Mouse (Mus musculus): ENCODE data around the gene Mcrs1. TPM values are rescaled to one million over a fixed set of nuclear protein-coding genes. Genes with fewer than 3 reads are reported as not detected.

Mcrs1 gene
- polyA plus RNA-seq, 1 experiment from 2014 or later: 146 TPM

DNA sequence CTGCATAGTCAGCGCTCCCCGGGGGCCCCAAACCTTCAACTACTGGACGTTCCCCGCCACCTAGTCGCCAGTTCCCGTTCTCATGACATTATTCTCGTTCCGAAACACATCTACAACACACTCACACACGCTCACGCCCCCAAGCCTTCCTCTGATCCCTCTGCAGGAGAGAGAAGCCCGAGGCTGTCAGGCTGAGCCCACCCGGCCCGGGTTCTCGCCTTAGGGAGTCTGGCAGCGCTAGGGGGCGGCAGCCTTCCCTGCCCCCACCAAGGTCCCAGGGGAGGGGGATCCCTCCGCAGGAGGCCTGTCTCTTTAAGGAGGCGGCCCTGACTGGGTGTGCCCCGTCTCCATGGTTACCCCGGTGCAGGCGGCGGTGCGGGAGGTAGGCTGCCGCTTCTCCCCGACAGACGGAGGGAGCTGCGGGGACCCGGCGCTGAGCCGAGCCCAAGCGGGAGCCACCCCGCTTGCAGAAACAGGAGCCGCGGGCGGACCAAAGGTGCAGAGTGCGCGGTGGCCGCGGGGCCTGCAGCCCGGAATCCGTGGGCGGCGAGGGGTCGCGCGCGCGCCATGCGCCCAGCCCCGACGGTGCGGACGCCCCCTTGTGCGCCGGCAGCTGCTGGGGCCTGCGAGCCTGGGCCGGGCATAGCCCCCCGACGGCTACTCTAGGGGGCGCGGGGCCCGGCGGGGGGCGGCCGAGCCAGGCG is 27.4 kb downstream of the Mcrs1 start, which contains the start of gene Kcnh3:
Kcnh3 (plus strand) TSS at position 654 of the 704 bp plus-strand sequence.
- Histone ChIP-seq H3K27ac (ENCODE audit: low read depth) (no peak within 1 kb of the TSS), H3K36me3 (ENCODE audit: control insufficient read depth, insufficient read depth, low read length) (no peaks in the 10 kb centered on the region), H3K4me2 (ENCODE audit: low read length) (peak within 1 kb of the TSS; percentile 65), H3K9me3 (ENCODE audit: control insufficient read depth, low read length) (no peaks in the 10 kb centered on the region), H3K4me3 (ENCODE audit: low read depth, low read length) (peak within 1 kb of the TSS; percentile 45), H3K9ac (ENCODE audit: low read length) (0 out of 2 replicates have a peak within 1 kb of the TSS, but pooled peaks have one; percentile 7), H3K4me1 (replicated peaks; ENCODE audit: control insufficient read depth, insufficient read depth, low read length) (peaks cover 19% of the 10 kb centered on the region), H3K27me3 (replicated peaks; ENCODE audit: control insufficient read depth, insufficient read depth, low read length) (peaks cover 94% of the 10 kb centered on the region)
- DNase-seq (ENCODE audit: low spot score): peak; percentile 83
- peak; percentile 48; the same call in 1 of the 2 replicates for ATAC-seq (replicated peaks; ENCODE audit: low FRiP score, low TSS enrichment, low read depth)
- under 1% methylated on average over 66 of the region's 66 CpGs for whole genome bisulfite sequencing

DNA sequence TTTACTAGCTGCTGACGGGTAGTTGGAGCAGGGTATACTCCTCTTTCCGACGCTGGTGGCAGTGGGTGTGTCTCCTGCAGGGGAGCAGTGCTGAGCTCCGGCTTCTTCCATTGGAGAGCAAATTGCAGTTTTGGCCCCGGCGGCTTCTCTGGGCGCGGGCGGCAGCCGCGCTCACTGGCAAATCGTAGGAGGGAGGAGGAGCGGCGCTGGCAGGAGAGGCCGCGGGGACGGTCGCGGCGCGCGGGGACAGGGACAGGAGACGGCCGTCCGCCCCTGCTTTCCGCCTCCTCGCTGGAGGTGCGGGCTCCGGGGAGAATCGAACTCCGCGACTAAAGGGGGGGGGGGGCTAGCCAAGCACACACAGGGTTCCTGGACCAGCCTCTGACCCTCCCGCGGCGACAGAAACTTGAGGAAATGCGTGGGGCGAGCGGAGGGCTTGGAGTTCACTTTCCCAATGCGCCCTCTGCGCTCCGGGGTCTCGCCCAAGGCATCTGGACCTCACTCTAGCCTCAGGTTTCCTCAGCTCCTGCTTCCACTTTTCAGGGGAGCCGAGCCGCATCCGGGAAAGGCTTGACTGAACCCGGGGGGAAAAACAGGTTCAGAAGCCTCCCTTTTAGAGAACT is 28.1 kb downstream of the Mcrs1 start:
- ATAC-seq (replicated peaks; ENCODE audit: low FRiP score, low TSS enrichment, low read depth) (no peak), DNase-seq (ENCODE audit: low spot score) (no peak)
- H3K9ac ChIP-seq (ENCODE audit: low read length): no peak overlapping the region

DNA sequence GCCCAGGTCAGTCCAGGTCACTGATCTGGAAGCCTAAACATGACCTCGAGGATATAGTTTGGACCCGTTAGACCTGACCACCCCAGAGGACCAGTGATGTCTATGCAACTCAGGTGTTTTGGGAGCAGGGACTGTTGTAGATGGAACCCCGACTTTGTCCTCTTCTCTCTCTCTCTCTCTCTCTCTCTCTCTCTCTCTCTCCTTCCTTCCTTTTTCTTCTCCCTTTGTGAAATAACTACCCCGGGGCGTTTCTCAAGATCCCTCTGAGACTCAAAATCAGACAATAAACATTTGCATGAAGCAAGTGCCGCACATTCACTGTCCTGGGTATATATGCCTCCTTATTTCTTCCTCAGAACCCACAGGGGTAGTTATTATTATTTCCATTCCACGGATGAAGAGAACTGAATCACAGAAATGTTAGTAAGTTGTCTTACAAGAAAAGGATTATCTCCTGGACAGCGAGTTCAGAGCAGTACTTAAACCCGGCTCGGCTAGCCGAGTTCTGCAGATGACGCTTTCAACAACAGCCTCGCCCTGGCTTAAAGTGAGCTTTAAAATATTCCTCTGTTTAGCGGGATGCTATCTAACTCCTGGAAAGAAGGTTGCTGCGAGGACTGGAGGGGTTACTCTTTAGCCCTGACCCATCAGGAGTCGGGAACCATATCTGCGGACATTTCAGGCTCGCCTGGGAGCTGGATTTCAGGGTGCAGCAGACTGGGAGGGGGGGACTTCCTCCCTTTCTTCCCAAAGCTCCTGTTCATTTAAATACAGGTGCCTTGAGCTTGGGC is 28.8 kb downstream of the Mcrs1 start:
- Histone ChIP-seq H3K27ac (ENCODE audit: low read depth) (no peak overlapping the region), H3K9me3 (ENCODE audit: control insufficient read depth, low read length) (no peaks in the 10 kb centered on the region), H3K27me3 (replicated peaks; ENCODE audit: control insufficient read depth, insufficient read depth, low read length) (peaks cover 85% of the 10 kb centered on the region), H3K36me3 (ENCODE audit: control insufficient read depth, insufficient read depth, low read length) (no peaks in the 10 kb centered on the region), H3K9ac (ENCODE audit: low read length) (no peak overlapping the region), H3K4me1 (replicated peaks; ENCODE audit: control insufficient read depth, insufficient read depth, low read length) (peaks cover 19% of the 10 kb centered on the region), H3K4me3 (ENCODE audit: low read depth, low read length) (peak overlapping the region; percentile 45), H3K4me2 (ENCODE audit: low read length) (peak overlapping the region; percentile 65)
- 7% methylated on average over 18 of the region's 18 CpGs for WGBS
- ATAC-seq (replicated peaks; ENCODE audit: low FRiP score, low TSS enrichment, low read depth) (no peak), DNase-seq (ENCODE audit: low spot score) (peak; percentile 75)

More for the DNA sequence above, 28.1 kb downstream of the Mcrs1 start:
- Histone ChIP-seq H3K27ac (ENCODE audit: low read depth) (no peak overlapping the region), H3K9me3 (ENCODE audit: control insufficient read depth, low read length) (no peaks in the 10 kb centered on the region), H3K36me3 (ENCODE audit: control insufficient read depth, insufficient read depth, low read length) (no peaks in the 10 kb centered on the region), H3K4me3 (ENCODE audit: low read depth, low read length) (peak overlapping the region; percentile 45), H3K4me2 (ENCODE audit: low read length) (peak overlapping the region; percentile 65), H3K27me3 (replicated peaks; ENCODE audit: control insufficient read depth, insufficient read depth, low read length) (peaks cover 91% of the 10 kb centered on the region), H3K4me1 (replicated peaks; ENCODE audit: control insufficient read depth, insufficient read depth, low read length) (peaks cover 19% of the 10 kb centered on the region)
- WGBS: under 1% methylated on average over 46 of the region's 46 CpGs

DNA sequence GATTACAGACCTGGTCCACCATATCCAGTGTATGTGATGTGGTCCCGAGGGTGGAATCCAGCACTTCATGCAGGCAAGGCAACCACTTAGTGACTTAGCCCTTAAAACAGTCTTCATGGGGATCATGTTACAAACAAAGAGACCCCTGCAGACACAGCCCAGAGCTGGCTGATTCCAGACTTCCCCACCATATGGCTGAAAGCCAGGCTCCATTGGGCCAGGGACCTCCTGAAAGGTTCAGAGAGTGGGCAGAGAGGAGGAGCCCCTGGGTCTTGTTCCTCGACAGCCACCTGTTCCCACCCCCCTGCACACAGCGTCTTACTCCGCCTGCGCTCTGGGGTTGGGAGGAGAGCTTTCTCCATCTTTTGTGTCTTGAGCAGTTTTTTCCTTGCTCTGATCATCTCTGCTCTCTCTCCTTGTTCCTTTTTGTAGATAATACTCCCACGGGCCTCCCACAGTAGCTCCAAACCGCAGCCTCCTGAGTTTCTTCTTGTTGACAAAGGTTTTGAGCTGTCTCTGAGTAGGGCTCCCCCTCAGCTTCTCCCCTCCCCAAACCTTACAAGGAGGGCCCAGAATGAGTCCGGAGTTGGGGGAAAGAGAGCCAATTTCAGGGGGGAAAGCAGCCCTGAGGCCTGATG is 30.3 kb downstream of the Mcrs1 start:
- H3K4me2 ChIP-seq (ENCODE audit: low read length): no peak overlapping the region
- H3K27ac ChIP-seq (ENCODE audit: low read depth): no peak overlapping the region
- no peak overlapping the region for H3K4me3 ChIP-seq (ENCODE audit: low read depth, low read length)
- 6% methylated on average over 8 of the region's 8 CpGs for WGBS
- no peak for ATAC-seq (replicated peaks; ENCODE audit: low FRiP score, low TSS enrichment, low read depth)
- H3K9me3 ChIP-seq (ENCODE audit: control insufficient read depth, low read length): no peaks in the 10 kb centered on the region
- DNase-seq (ENCODE audit: low spot score): no peak
- H3K27me3 ChIP-seq (replicated peaks; ENCODE audit: control insufficient read depth, insufficient read depth, low read length): peaks cover 70% of the 10 kb centered on the region
- H3K4me1 ChIP-seq (replicated peaks; ENCODE audit: control insufficient read depth, insufficient read depth, low read length): peaks cover 19% of the 10 kb centered on the region
- no peaks in the 10 kb centered on the region for H3K36me3 ChIP-seq (ENCODE audit: control insufficient read depth, insufficient read depth, low read length)
- no peak overlapping the region for H3K9ac ChIP-seq (ENCODE audit: low read length)

DNA sequence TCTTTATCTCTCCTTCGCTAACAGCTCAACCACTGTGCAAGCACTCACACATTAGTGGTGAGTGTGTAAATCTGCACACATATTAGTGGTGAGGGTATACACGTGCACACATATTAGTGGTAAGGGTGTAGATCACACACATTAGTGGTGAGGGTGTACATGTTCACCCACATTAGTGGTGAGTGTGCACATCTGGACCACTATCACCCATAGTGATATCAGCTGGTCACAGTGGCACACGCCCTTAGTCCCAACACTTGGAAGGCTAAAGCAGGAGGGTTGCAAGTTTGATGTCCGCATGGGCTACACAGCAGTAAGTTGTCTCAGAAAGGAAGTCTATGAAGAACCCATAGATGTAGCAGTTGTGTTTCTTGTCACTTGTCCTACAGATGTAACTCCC is 34.1 kb downstream of the Mcrs1 start:
- Histone ChIP-seq H3K4me1 (replicated peaks; ENCODE audit: control insufficient read depth, insufficient read depth, low read length) (no peaks in the 10 kb centered on the region), H3K4me2 (ENCODE audit: low read length) (no peak overlapping the region), H3K27me3 (replicated peaks; ENCODE audit: control insufficient read depth, insufficient read depth, low read length) (peaks cover 32% of the 10 kb centered on the region), H3K4me3 (ENCODE audit: low read depth, low read length) (no peak overlapping the region), H3K9me3 (ENCODE audit: control insufficient read depth, low read length) (0 out of 2 replicates have a peak, but pooled peaks cover 4% of the 10 kb centered on the region), H3K27ac (ENCODE audit: low read depth) (no peak overlapping the region), H3K9ac (ENCODE audit: low read length) (no peak overlapping the region), H3K36me3 (ENCODE audit: control insufficient read depth, insufficient read depth, low read length) (peaks cover 17% of the 10 kb centered on the region)
- DNase-seq (ENCODE audit: low spot score): no peak
- no peak for ATAC-seq (replicated peaks; ENCODE audit: low FRiP score, low TSS enrichment, low read depth)
- whole genome bisulfite sequencing: 88% methylated on average over 4 of the region's 4 CpGs

DNA sequence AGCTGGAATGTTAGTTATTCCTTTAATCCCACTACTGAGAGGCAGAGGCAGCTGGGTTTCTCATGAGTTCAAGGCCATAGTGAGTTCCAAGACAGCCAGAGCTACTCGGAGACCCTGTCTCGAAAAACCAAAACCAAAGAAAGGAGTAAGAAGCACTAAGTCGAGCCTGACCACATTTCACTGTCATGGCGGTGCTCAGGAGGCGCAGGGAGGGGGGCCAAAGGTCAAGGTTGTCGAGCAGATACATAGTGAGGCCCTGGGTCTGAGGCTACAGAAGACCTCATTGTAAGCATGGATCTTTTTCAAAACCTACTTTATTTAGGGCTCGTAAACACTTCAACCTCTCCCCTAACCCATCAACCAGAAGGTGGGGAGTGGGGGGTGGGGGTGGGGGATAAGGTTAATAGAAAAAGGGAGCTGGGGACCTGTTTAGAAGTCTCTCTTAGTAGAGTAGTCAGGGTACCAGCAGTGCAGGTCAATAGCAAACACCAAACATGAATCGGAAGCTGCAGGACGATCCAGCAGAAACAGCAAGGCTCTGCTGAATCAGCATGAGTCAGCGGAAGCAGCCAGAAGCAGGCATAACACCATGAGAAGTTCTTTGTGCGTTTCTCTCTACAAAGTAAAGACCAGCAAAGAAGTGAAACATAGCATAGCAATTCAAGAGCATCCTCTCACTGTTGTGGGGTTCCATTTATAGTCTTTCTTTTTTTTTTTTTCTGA is 35.9 kb downstream of the Mcrs1 start:
- Histone ChIP-seq H3K27ac (ENCODE audit: low read depth) (no peak overlapping the region), H3K27me3 (replicated peaks; ENCODE audit: control insufficient read depth, insufficient read depth, low read length) (peaks cover 14% of the 10 kb centered on the region), H3K4me2 (ENCODE audit: low read length) (no peak overlapping the region), H3K4me1 (replicated peaks; ENCODE audit: control insufficient read depth, insufficient read depth, low read length) (no peaks in the 10 kb centered on the region), H3K9ac (ENCODE audit: low read length) (no peak overlapping the region), H3K4me3 (ENCODE audit: low read depth, low read length) (no peak overlapping the region), H3K9me3 (ENCODE audit: control insufficient read depth, low read length) (0 out of 2 replicates have a peak, but pooled peaks cover 4% of the 10 kb centered on the region), H3K36me3 (ENCODE audit: control insufficient read depth, insufficient read depth, low read length) (peaks cover 34% of the 10 kb centered on the region)
- DNase-seq (ENCODE audit: low spot score): no peak
- WGBS: 85% methylated on average over 11 of the region's 11 CpGs
- no peak for ATAC-seq (replicated peaks; ENCODE audit: low FRiP score, low TSS enrichment, low read depth)

DNA sequence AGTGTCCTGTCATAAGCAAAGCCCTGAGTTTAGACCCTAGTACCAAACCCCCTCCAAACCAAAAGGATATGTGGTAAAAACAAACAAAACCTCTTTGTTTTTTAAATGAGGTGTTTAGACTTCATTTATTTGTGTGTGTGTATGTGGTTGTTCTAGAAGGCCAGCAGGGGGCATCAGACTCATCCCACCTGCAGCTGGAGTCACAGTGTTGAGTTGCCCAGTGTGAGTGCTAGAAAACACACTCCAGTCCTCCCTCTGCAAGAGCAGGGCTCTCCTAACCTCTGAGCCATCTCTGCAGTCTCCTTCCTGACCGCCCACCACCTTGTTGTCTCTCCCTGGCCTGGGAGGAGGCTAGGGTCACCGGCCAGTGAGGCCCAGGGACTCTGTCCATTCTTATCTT is 36.8 kb downstream of the Mcrs1 start:
- H3K27ac ChIP-seq (ENCODE audit: low read depth): no peak overlapping the region
- no peak overlapping the region for H3K4me2 ChIP-seq (ENCODE audit: low read length)
- peaks cover 40% of the 10 kb centered on the region for H3K36me3 ChIP-seq (ENCODE audit: control insufficient read depth, insufficient read depth, low read length)
- no peak overlapping the region for H3K4me3 ChIP-seq (ENCODE audit: low read depth, low read length)
- no peak overlapping the region for H3K9ac ChIP-seq (ENCODE audit: low read length)
- H3K9me3 ChIP-seq (ENCODE audit: control insufficient read depth, low read length): 0 out of 2 replicates have a peak, but pooled peaks cover 4% of the 10 kb centered on the region
- no peaks in the 10 kb centered on the region for H3K4me1 ChIP-seq (replicated peaks; ENCODE audit: control insufficient read depth, insufficient read depth, low read length)
- DNase-seq (ENCODE audit: low spot score): no peak
- ATAC-seq (replicated peaks; ENCODE audit: low FRiP score, low TSS enrichment, low read depth): no peak
- WGBS: 82% methylated on average over 2 of the region's 2 CpGs
- peaks cover 8% of the 10 kb centered on the region for H3K27me3 ChIP-seq (replicated peaks; ENCODE audit: control insufficient read depth, insufficient read depth, low read length)

DNA sequence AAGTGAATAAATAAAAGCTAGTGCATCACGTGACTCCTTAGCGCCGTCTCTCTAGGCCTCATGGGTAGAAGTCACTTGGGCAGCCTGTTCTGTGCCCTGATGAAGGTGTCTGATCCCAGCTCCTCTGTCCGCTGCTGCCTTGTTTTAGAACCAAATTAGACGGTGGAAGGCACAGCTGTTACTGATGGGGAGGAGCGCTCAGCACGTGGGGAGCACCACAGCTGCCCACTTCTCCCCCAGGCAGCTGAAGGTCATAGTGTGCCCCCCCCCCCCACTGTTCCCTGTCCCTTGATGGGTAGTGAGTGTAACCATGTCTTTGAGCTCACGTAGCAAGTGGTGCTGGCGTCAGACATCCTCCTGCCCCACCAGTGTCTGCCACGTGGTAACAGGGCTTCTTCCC is 38.6 kb downstream of the Mcrs1 start:
- DNase-seq (ENCODE audit: low spot score): no peak
- H3K27ac ChIP-seq (ENCODE audit: low read depth): no peak overlapping the region
- H3K9ac ChIP-seq (ENCODE audit: low read length): no peak overlapping the region
- H3K4me3 ChIP-seq (ENCODE audit: low read depth, low read length): no peak overlapping the region
- no peak for ATAC-seq (replicated peaks; ENCODE audit: low FRiP score, low TSS enrichment, low read depth)
- H3K36me3 ChIP-seq (ENCODE audit: control insufficient read depth, insufficient read depth, low read length): peaks cover 54% of the 10 kb centered on the region
- no peak overlapping the region for H3K4me2 ChIP-seq (ENCODE audit: low read length)
- 90% methylated on average over 10 of the region's 10 CpGs for WGBS
- 0 out of 2 replicates have a peak, but pooled peaks cover 4% of the 10 kb centered on the region for H3K9me3 ChIP-seq (ENCODE audit: control insufficient read depth, low read length)
- no peaks in the 10 kb centered on the region for H3K4me1 ChIP-seq (replicated peaks; ENCODE audit: control insufficient read depth, insufficient read depth, low read length)
- H3K27me3 ChIP-seq (replicated peaks; ENCODE audit: control insufficient read depth, insufficient read depth, low read length): no peaks in the 10 kb centered on the region
